Mouse (Mus musculus): ENCODE results near the gene Mucl3.

Gene Mucl3

DNA sequence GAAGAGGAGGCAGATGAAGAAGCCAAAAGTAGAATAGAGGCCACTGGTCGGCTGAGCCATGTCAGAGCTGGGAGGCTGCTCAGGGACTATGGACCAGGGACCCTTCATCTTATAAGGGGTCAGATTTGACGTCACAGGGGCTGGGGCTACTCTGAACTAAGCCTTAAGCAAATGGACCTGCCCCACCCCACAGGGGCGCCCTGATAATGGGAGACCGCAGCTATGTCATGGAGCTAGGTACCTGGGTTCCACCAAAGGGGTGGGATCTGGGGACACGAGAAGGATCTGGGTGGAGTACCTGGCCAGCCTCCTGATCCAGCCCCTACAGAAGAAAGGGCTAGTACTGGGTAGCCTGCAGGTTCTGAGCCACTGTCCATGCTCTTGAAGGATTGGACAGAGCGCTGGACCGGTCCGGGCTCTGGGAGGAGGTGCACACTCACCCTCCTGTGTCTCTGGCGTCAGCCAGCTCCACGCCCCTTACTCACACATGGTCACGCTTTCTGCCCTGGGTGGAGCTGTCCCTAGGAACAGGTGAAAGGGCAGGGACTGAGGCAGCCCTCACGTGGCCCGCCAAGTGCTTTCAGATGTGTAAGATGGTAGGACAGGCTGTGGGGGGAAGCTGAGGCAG is at the start of gene Mucl3:
Gene Mucl3, minus strand, starts transcription at position 87 of the 628 bp plus-strand sequence.
- no peak for DNase-seq

DNA sequence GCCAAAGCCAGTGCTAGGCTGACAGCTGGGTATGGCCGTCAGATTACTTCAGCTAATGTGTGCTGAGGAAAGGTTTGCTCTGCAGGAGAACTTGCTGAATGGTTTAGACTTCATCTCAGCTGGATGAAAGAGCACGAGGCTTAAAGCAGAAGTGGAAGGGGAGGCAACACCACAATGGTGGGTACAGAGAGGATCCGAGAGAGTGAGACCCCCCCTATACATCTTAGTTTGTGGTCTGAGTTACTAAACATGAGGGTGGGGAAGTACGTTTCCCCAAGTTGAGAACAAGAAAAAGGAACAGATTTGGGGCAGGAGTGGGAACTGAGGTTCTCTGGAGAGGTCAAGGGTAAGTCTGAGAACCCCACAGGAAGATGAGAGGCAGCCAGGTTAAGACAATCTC is 48.9 kb upstream of the Mucl3 start:
- no peak for DNase-seq

DNA sequence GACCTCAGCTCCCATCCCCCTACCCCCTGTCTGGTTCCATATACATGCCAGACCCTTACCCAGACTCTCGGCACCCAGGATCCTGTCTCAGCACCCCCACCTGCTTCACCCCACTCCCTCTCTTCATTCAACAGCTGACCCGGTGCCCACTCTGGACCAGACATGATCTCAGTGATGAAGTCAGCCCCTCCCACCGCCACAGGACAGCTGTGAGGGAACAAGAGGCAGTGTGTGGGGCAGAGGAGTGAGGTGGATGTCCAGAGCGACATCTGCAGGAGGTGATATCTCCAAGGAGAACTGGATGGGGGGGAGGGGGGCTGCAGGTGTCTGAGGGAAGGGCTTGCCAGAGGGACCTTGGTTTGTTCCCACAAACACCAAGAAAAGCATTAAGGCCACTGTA is 48.3 kb upstream of the Mucl3 start:
- DNase-seq: no peak

DNA sequence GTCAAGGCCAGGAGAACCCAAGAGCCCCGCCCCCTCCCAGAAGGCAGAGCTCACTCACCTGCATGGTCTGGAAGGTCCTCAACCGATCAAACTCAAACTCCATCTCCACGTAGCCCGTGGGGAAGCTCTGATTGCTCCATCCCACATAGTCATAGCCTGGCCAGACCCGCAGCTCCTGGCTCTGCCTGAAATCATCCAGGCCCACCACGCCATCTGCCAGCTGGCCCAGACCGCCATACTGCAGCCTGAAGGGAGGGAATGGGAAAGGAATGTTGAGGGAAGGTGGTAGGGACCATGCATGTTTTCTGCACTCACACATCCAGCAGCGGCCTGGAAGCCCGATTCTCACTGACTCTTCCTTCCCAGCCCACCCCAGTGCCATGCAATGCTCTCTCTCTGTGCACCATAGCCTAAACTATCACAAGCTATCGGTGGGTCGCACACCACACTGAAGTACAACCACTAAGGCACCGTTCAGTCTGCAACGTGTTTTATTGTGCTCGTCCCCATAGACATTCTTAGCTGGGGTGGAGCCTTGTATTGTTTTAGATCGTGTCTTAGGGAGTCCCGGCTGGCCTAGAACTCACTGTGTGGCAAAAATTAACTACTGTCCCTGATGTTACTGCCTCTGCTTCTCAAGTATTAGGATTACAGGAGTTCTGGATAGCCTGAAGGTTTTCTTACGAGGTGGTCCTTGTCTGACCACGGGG is 46.6 kb upstream of the Mucl3 start:
- DNase-seq: no peak

DNA sequence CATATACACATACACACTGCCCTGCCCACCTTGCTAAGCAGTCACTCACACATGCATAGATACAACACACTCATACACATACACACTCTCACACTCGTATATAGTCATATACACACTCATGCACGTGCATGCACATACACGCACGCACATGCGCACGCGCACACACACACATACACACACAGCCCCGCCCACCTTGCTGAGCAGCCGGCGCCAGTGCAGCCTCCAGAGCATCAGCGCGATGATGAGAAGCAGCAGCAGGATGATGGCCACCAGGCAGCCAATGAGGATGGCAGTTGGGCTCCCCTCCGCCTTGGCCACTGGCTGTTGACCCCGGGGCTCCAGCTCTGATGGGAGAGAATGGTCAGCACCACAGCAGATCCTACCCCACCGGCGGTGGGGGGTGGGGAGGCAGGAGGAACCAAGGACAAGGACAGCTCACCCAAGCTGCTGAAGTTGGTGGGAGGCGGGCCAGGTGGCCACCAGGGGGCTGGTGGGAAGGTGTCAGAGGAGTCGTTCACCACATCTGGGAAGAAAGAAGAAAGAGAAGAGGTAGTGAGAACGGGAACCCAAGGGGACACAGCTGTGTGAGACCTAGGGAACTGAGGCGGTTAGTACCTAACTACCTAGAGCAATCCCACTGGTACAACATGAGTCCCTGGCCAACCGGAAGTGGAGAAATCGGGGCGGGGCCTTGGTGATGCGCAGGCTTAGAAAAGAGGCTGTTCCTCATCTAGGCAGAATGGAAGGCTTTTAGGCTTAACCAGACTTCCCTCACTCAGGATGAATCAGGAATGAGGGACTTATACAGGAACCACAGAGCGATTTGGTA is 45.1 kb upstream of the Mucl3 start:
- DNase-seq: no peak

DNA sequence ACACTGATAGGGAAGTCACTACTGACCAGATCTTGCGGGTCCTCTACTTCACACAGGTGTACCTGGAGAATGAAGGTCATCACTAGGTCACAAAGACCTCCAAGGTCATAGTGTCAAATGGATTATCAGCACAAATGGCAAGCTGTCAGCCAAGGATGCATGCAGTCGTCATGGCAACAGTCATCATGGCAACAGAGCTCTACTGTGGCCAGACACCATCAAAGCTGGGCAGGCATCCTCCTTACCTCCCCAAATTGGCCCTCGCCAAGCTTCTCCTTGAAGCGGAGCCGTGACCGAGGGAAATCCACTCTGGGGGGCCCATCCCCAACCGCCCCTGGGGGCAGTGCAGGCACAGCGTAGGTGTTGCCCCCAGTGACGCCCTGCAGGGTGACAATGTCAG is 41.6 kb upstream of the Mucl3 start:
- no peak for DNase-seq

DNA sequence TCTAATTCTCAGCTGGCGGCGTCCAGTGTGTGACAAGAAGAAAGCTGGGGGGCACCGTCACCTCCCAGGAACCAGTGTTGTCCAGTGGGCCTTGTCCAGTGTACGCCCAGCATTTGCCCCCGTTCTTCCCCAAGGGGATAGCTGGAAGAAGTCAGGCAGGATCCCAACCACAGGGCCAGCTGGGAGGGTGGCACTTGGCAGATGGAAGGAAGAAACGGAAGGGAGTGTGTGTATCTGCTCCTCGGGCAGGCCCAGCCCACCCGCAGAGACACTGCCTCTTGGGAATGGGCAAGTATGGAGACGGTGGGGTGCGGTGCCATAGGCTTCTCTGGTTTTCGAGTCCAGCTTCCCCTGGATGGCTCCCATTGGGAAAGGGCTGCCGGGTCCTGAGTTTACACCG is 38.5 kb upstream of the Mucl3 start:
- no peak for DNase-seq

DNA sequence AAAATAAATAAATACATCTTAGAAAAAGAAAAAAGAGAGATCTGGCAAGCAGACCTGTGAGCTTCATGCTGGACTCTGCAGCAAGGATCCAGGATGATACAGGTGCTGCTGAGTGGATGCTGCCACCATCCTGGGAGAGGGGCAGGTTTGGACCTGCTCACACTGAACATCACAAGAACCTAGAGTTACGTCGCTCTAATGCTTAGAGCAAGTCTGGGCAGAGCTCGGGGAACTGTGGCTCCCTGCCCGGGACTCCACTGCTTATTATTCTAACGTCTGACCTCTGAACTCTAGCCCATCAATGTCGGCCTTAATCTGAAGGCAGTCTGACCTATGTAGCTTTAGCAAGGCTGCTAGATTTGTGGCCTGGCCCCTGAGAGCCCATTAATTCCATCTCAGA is 37.1 kb upstream of the Mucl3 start:
- DNase-seq: no peak

DNA sequence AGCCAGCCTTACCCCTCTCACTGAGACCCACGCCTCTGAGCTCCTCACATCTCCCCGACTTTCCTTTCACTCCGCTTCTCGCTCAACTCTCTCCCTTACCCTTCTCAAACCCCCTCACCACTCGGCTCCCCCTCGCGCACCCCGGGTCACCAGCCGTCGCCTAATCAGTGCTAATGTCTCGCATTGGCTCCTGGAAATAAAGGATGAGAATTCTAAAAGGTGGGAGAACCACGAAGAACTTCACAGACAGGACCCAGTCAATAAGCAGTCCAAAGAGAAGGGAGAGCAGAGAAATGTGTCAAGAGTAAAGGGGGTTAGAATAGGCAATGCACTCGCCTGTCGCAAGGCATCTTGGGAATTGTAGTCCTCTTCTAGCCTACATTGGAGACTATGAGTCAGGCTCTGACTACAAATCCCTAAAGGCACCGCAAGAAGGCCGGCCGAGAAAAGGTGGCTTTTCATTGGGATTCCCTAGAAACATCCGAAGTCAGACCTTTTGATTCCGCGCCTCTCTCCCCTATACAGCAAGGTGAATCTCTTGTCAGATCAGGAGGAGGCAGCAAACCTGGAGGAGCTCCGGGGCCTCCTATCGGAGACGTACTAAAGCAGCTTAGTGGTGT is 30.0 kb upstream of the Mucl3 start, which contains the start of gene Gtf2h4:
Gene Gtf2h4, minus strand, starts transcription at position 324 of the 620 bp plus-strand sequence.
- peak; percentile 85 to 90 for DNase-seq

DNA sequence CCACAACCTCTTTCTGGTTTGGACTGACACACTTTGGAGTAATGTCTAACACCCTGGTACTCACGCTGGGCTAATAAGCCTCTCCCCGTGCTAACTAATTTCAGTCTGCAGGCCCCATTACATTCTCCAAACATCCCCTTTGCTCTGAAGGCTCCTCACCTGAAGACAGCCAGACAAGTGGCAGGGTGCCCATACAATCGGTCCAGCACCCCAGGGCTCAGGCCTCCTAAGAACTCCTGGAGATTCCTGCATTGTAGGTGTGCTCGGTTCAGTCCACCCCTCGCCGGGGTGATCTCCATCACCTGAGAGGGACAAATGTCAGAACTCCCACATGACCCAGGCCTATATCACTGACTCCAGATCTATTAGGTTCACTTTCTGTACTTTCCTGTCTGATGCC is 29.0 kb upstream of the Mucl3 start:
- no peak for DNase-seq

DNA sequence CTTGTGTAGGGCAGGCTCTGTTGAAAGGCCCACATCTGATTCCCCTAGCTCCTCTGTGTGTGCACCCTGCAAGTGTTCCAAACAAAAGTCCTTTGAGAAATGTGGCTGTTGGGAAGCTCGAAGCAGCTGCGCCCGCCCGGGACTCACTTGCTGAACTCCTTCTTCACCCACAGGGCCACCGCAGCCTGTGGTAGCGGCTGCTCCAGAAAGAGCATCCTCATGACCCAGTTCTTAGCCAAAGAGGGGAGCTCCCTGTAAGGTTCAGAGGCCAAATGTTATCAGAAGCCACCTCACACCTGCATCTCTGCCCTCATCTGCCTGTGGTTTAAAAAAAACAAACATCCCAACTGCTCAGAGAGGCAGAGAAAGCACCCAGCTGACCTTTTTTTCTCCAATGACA is 28.4 kb upstream of the Mucl3 start:
- DNase-seq: no peak

DNA sequence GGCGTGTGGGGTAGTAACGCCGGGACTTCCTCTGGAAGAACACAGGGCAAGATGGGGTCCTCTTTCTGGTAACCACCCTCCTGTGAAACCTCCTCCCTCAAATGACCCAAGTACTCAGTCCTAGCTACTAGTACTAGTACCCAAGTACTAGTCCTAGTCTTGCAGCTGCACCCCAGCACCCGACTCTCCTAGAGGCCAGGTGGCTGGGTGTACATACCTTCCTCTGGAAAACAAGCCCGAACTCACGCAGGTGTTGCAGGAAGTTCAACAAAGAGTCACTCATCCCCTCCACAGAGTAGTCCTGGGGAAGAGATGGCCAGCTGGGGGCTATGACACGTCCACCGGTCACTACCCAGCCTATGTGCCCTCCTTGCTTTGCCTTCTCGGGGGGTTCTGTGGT is 26.2 kb upstream of the Mucl3 start:
- no peak for DNase-seq

DNA sequence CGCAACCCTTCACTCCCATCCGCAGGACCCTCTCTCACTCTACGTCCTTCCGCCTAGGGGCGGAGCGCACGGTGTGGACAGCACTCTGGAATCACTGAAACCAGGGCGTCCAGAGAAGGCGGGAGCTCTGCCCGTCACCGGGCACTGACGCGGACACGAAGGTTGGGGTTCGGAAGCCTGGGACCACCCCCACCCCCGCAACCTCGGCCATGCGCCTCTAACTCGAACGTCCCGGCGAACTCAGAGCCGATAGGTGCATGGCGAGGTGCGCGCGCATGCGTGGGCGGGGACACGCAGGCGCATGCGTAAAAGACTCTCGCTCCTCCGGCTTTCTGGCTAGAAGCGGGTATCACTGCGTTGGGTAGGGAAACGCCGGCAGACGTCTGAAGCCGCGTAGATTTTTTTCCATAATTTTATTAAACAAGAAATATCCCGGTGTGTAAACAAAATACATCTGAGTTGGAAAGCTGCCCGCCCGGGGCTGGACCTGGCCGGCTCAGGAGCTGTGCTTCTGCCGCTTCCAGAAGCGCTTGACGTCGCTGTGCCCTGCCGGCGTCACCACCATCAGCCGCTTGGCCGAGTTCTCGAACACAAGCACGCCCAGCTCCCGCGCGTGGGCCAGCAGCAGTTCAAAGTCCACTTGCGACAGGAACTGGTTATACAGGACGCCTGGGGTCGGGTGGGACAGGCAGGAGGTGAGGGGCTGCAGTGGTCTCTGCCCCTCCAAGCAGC is 24.0 kb upstream of the Mucl3 start, which contains the start of gene Vars2:
Gene Vars2, minus strand, starts transcription at position 259 of the 732 bp plus-strand sequence.
- peak; percentile 99 for DNase-seq

DNA sequence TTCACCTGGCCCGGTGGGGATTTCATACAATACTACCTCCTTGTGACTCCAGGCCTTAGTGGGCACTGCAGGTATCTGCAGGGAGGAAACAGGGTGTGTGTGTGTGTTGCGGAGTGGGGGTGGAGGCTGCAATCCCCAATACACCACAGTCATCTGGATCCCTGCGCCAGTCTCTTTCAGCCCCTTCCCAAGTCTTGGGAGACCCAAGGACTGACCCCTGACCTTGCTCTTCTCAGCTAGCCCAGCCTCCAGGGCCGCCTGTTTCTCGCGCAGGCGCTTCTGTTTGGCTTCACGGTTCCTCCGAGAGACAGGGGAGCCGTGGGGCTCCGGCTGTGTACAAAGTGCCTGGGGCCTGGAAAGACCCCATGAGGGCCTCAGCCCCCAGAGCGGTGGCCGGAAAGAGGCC is 23.4 kb upstream of the Mucl3 start:
- peak in 1 of 2 experiments; percentile 27 for DNase-seq

DNA sequence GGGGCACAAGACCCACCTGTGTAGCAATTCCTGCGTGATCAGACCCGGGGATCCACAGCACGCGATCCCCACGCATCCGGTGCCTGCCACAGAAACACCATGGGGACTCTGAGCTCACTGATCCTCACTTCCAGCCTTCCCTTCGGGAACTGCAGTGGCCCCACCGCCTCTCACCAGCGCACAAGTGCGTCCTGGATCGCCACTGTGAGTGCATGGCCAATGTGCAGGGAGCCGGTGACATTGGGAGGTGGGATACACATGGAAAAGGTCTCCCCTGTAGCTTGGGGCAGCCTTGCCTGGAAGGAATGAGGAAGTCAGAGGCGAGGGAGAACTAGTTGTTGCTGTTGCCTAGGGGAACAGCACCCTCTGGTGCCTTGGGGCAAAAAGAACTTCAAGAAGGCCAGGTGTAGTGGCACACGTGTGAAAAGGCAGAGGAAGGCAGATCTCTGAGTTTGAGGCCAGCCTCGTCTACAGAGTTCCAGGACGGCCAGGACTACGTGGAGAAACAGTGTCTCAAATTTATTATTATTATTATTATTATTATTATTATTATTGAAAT is 22.5 kb upstream of the Mucl3 start:
- DNase-seq: peak; percentile 27 to 37

DNA sequence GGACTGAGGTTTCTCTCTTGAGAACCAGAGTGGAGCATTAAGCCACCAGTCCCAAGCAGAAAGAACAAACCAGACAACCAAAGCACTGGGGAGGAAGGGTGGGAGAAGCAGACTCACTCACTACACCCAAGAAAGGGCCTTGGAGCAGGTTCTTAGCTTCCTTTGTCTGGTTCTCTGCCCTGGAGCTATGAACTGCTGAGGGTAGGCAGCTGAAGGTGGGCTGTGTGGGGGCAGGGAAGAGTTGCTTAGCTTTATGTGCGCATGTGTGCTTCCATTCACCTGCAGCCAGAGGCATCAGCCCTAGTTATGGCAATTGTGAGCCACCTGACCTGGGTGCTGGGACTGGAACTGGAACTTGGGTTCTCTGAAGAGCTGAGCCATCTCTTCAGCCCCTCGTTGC is 9.6 kb upstream of the Mucl3 start:
- DNase-seq: no peak

DNA sequence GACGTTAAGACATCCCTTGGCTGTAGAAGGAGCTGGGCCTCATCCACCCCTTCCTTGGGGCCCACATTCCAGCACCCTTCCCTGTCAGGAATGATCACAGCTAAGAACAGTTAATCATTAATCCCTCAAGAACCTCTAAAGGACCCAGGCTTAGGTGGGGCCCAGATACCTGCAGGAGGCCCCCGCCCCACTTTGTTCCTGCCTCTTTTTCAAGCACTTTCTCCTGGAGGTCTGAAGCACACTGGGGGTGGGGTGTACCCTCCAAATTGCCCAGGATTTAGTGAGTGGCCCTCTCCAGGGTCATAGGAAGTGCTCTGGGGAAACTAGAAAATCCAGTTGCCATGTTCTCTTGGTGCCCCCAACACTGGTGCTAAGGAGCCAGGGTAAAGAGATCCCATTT is 5.9 kb upstream of the Mucl3 start:
- DNase-seq: no peak

DNA sequence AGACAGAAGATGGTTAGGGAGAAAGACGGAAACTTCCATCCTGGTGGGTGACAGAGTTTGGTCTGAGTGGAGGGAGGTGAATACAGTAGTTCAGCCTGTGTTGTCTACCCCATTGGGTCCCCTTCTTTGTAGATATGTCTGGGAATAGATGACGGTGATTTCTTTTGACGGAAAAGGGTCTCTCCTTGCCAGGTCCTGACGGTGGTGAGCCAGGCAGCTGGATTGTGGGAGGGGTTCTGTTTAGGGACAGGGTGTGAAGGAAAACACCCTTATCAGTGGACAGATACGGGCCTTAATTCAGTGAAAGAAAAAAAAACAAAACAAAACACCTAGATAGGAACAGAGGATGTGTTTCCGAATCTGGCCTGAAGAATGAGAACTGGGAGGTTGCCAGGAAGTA is 4.1 kb downstream of the Mucl3 start:
- DNase-seq: no peak

DNA sequence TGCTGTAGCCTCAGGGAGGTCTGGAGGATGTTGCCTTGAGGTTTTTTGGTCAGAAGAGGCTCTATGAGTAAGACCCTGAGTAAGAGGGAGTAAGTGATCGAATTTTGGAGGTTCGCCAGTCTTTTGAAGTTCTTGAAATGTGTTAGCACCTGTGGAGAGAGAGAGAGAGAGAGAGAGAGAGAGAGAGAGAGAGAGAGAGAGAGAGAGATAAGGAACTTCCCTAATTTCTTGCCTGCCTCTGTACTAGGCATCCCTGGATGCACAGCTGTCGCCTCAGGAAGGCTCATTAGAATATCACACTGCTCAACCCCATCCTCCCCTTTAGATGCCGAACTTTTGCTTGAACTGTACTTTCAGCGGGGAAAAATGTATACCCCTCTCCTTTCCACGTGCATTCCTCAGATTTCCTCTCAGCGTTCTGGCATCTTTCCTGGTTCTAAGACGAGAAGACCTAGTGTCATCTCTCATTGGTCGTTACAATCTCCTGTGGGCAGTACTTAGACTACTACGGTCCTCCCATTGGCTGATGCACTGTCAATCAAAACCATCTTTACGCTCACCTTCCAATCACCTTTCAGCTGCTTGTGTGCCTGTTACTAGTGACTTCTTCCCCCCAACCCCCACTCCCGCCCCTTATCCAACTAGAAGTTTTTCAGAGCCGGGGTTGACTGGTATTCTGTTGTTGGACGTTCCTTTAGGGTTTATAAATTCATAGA is 4.9 kb downstream of the Mucl3 start:
- peak in 1 of 2 experiments; percentile 12 for DNase-seq

DNA sequence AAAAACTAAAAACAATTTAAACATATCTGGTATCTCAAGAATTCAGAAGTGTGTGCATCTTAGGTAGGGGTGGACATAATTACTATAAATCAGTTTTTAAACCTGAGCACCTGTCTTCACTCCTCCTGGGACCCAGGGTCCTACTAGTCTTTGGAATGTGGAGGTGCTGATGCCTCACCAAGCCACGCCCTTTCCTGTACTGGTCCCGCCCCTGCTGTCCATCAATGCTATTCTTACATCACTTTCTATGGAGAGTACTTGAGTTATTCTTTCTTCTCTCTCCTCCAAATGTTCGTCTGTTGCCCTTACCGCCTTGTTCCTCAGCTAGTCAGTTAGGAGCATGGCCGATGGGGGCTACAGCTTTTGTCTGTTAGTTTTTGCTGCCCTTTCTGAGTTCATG is 7.1 kb downstream of the Mucl3 start:
- DNase-seq: peak; percentile 33 to 41

DNA sequence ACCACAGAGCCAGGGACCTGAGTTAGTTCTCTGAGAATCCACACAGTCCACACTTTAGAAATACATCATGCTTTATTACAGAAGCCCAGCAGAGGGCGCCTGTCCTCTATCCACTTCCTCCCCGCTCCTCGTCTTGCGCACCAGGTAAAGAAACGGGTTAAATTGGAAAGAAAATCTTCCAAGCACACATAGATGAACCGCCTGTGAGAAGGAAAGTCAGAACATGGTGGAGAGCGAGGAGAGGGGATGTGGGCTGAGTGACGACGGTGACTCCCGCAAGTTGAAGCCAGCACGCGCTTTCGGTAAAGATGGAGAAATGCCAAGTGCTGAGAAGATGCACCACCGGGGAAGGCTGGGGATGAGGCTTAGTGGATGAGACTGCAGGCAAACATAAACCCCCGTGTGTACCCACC is 7.8 kb downstream of the Mucl3 start:
- DNase-seq: peak; percentile 72 to 75

DNA sequence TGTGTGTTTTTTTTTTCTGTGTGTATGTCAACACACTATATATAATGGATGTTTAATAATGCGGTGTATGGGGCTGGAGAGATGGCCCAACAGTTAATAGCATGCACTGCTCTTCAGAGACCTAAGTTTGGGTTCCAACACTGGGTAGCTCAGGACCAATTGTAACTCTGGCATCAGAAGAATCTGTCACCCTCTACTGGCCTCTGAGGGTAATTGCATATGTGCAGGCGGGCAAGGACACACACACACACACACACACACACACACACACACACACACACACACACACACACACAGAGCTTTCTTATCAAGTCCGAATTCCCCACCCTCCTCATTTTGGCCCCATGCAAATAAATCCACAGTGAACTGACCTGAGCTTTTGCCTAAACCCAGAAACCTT is 8.3 kb downstream of the Mucl3 start:
- DNase-seq: no peak

Data from B cell, adult 2 months (primary cell).